Mouse (Mus musculus): ENCODE data around the gene Rpl11. TPM values are rescaled to one million over a fixed set of nuclear protein-coding genes. Genes with fewer than 3 reads are reported as not detected.
"Not testable (repeated sequence)": the region's sequence is repeated elsewhere in the genome, so short reads cannot be mapped to it uniquely, and the experiment has no call there.

Gene Rpl11
- 100 to 1,000 TPM; 194 to 341 (median 271) TPM for total RNA-seq (2022)

DNA sequence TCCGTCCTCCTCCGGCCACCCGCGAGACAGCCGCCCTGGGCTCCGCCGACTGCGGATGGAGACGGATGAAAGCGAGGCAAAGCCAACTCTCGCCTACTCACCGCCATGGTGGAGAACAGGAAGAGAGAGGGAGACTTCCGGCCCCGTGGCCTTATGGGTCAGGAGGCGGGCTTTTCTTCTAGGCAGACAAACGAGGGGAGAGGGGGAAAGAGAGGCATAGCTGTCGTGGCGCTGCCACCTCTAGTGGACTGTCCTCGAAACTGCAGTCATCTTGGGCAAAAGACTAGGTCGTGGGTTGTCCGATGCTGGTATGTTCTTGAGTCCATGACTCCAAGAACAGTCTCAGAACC lies at the start of gene Rpl11:
TSS of gene Rpl11 (minus strand) at position 182 of the 350 bp plus-strand sequence.
- DNase-seq (ENCODE audit: low spot score in 2 of 2) = peak; percentile 81 to 90

DNA sequence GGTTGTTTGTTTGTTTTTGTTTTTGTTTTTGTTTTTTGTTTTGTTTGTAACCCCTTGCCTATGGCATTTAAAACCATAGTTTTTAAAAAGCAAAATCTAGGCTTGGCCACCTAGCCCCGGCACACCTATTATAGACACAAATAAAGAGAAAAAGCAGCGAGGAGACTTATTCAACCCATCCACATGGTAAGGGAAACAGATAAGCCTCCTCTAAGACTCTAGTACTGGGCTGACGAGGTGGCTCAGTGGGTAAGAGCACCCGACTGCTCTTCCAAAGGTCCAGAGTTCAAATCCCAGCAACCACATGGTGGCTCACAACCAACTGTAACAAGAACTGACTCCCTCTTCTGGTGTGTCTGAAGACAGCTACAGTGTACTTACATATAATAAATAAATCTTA lies 48.5 kb upstream of the Rpl11 start:
- DNase-seq (ENCODE audit: low spot score in 2 of 2) = not testable (repeated sequence)

DNA sequence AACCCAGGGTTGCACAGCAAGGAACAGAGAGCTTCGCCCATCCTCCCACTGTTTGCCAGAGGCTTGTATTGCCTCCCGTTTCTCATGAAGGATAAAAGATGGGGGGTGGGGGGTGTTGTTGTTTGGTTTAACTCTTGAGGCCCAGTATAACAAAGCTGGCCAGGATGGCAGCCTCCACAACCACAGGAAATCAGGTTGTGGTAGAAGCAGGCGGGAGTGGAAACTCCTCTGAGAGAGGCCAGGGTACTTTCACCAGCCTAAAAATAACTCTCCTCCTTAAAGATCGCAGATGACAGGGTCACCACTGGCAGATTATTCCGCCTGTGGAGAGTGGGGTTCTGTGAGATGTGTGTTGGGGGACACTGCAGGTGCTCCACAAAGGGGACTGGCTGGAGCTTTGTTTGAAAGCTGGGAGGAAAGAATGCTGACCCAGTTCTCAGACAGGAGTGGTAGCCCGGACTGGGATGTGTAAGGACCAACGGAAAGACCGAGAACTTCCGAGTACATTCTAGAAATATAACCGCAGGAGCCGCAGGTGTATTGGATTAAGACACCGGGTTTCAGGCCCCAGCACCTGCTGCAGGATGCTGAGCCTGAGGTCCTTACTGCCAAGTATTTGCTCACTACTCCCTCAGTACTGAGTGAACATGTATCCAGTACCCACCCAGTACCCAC lies 47.3 kb upstream of the Rpl11 start:
- DNase-seq (ENCODE audit: low spot score in 2 of 2) = no peak

DNA sequence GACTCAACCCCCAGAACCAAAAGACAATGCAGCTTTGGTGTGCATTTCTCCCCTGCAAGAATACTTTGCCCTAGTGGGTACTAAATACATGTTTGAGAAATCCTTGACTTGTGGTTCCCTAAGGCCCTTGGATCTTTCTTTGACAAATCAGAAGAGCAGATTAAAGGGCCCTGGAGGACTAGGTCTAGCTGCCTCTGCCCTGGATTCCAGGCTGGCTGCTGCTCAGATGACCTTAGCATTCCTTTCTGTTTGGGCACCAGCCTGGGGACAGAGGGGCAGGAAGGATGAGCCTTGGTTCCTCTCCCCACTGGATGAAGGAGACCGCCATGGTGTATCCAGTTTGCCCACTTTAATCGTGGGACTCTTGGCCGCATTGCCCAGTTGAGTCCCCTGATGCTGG lies 45.2 kb upstream of the Rpl11 start:
- DNase-seq (ENCODE audit: low spot score in 2 of 2) = no peak

- DNase-seq (ENCODE audit: low spot score in 2 of 2) = no peak
These were observed 43.4 kb upstream of the Rpl11 start for GRCm38 (mm10) chr4:136096446-136097113.

DNA sequence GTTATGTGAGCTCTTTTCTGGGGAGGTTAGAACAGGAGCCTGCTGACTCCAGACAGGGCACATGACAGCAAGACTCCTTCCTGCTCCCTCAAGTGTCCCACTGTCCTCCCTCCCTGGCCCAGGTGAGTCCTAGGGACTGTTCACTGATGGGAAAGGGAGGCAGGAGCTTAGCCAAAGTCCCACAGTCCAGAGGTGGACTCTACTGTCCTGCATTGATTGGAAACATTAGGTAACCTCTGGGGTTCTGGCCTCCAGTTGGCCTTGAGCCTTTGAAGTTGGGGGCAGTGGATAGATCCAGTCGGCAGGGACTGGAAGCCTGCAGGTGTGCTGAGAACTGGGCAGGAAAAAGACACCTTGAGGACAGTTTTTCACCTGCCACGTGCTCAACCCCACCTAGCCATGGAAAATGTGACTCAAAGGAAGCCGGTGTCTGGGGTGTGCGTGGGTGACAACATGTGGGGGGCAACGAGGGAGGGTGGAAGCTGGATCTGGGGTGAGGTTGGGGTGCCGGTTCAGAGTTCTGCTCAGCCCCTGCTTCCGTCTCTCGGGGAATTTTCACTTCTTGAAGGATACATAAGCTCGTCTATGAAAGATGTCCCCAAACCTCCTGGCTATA lies 42.4 kb upstream of the Rpl11 start:
- DNase-seq (ENCODE audit: low spot score in 2 of 2) = no peak

- peak in 1 of 2 experiments; percentile 45 for DNase-seq (ENCODE audit: low spot score in 2 of 2)
These were observed 41.4 kb upstream of the Rpl11 start for GRCm38 (mm10) chr4:136094519-136095219.

- no peak for DNase-seq (ENCODE audit: low spot score in 2 of 2)
These were observed 39.3 kb upstream of the Rpl11 start for GRCm38 (mm10) chr4:136092498-136092897.

DNA sequence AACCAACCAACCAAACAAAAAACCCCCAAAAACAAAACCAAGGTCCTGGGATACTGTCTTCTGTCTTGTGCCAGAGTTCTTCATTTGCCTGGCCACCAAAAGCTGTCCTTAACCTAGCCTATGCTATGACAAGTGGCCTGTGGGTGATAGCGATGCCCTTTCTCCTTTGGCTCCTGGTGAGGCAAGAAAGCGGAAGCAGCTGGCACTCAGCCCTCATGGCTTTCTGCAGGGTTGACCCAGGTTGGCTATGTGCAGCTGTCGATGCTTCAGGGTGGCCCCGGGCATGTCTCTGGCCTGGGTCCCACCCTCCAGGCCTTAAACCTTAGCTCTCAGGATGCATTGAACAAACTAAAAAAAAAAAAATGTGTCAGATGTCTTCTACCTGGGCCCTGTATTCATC lies 38.1 kb upstream of the Rpl11 start:
- no peak for DNase-seq (ENCODE audit: low spot score in 2 of 2)

- no peak for DNase-seq (ENCODE audit: low spot score in 2 of 2)
These were observed 36.7 kb upstream of the Rpl11 start for GRCm38 (mm10) chr4:136089748-136090583.

DNA sequence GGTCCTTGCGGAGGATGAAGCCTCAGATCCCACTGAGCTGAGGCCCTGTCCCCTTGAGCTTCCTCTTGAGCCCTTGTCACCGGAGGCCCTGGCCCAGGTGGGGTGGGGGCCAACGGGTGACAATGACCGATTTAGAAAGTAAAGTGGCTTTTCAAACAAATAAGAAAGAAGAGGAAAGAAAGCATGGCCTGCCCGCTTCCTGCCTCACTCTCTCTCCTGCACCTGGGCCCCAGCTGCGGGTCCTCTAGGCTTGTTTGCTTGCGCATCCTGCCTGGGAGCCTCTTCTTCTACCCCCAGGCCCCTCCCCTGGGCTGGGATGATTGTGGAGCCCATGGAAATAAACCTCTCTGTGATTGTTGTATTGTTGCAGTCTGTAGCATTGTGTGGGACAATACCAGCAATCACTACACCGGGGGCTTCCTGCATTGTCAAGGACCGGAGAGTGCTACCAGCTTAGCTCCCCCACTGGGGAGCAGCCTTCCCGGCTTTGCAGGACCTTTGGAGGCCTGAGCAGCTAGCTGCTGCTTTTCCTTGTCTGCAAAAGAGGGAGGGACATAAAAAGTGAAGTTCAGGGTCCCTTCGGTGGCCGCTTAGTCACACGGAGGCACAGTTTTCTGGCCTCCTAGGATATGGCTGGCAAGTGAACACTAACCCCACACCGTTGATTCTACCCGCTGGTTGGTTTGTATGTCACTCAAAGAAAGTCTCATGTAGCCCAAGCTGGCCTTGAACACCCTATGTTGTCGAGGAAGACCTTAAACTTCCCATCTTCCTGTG lies 35.9 kb upstream of the Rpl11 start:
- DNase-seq (ENCODE audit: low spot score in 2 of 2) = no peak

- DNase-seq (ENCODE audit: low spot score in 2 of 2) = no peak
These were observed 35.1 kb upstream of the Rpl11 start for GRCm38 (mm10) chr4:136088364-136088763.

GRCm38 (mm10) chr4:136087261-136087660 lies 34.0 kb upstream of the Rpl11 start:
- DNase-seq (ENCODE audit: low spot score in 2 of 2) = no peak

DNA sequence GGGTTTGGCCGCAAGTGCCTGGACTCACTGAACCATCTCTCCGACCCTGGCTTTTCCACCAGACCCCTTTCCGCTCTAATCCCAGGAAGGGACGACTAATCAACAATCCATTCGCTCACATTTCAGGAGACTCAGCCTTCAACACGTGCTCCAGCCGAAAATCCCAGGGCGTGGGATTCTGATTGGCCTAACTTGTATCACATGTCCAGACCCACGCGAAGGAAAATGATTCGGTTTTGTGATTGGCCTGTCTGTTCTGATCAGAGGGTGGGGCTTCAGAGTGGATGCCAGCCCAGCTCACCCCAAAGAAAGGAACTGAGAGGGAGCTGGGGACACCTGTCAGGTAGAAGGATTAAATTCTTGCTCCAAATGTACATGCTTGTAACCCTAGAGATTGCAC lies 31.6 kb upstream of the Rpl11 start:
- no peak for DNase-seq (ENCODE audit: low spot score in 2 of 2)

DNA sequence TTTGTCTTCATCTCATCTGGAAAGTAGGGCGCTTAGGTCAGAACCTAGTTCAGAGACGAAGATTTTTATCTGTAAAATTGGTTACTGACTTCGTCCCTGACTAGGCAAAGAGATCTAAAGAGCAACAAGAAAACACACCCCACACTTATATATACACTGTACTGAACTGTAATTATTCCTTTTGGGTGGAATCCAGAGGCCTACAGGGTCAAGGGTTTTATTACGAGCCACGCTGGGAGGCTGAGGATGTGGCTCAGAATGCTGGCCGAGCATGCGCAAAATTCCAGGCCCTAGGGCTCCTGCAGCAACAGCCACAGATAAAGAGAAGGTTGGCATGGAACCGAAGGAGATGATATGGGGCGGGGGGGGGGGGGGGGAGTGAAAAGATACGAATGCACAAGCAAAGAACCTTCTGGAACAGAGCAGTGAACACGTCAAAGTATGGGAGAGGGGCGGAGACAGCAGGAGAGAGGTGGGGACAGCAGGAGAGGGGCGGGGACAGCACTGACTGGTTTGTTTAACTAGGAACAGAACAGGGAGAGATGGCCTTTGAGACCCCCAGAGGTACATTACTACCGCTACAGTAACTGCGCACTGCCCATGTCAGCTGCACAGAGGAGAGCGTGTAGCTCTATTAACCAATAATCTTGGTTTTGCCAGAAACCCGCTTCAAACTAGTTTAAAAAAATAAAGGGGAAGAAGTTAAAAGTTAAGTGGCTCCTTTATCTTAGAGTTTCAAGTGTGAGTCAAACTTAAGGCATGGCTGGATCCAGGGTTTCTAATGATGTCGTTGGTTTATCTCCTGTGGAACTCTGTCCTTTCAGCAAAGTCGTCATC lies 30.3 kb upstream of the Rpl11 start:
- no peak for DNase-seq (ENCODE audit: low spot score in 2 of 2)

DNA sequence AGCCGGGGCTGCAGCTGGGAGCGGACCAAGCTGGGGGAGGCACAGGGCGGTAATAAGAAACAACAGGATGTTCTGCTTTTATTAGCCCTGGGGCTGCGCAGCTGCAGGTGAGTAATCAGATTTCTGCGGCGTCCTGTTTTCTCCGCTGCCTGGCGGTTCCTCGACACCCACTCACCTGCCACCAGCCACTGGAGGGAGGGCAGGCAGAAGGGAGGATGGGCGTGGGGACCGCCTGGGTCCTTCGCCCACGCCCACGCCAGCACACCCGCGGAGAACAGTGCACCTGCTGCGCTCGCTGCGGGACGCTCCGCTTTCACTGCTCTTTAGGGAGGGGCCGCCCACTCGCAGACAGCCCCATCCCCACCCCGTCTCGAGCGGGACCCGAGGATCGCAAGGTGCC lies 28.5 kb upstream of the Rpl11 start:
- DNase-seq (ENCODE audit: low spot score in 2 of 2) = peak; percentile 9 to 44

- no peak for DNase-seq (ENCODE audit: low spot score in 2 of 2)
These were observed 25.4 kb upstream of the Rpl11 start for GRCm38 (mm10) chr4:136078649-136079048.

DNA sequence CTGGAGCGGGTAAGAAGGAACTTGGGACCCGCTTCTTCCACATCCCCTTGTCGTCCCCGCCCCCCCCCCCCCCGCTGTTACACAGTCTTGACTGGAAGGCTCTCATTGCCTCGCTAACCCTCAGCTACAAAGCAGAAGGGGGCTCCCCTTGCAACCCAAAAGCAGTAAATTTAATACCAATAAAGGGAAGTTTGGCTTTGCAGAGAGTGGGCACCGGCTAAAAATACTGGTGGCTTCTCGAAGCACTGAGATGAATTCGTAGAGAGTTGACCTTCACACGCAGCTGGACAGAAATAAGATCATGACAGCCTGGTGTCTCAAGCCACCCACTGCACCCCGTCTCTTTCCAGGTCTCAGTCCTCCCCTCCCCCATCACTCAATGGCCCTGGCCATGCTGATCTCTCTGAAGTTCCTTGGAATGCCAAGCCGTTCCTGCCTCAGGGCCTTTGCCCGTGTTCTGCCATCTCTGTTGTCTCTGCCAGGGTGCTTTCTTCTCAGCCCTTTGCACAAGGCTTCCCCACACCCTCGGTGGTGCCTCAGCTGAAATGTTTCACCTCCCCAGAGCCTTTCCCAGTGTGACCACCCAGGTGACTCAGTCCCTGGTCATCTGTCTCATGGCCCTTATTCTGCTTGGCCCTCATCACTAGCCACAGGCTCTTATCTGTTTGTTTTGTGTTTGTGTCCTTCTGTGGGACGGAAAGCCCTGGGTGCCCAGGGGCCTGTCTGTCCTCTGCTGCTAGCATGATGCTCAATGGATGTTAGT lies 23.7 kb upstream of the Rpl11 start:
- DNase-seq (ENCODE audit: low spot score in 2 of 2) = no peak

DNA sequence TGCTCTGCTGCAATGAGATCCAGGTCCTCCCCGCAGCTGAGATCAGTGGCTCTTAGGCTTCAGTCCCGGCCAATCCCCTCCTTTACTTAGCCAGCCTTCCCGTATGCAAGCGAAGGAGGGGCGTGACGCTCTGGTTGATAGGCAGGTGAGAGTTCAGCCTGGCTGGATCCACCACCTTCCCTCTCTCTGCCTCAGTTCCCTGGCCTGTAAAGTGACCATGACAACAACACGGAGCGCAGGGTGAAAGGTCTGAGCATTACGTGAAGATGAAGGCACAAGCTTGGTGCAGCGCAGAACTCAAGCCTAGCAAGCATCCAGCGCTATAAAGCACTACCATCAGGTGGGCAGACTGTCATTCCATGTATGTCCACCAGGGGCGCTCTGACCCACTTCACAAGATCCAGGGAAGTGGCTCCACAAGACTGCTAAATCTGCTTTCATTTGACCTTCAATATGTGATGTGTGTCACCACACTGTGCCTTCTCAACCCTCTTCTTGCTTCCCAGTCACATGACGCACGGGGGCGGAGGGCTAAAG lies 18.0 kb upstream of the Rpl11 start:
- DNase-seq (ENCODE audit: low spot score in 2 of 2) = peak; percentile 35 to 66

All from left cerebral cortex, adult 8-10 months (tissue).